Mouse (Mus musculus) right cerebral cortex, adult 18-20 months (tissue): ENCODE data around the gene Tars2.
"Not testable (repeated sequence)": the region's sequence is repeated elsewhere in the genome, so short reads cannot be mapped to it uniquely, and the experiment has no call there.

Experiments used
- DNase-seq: peaks from one replicate; pipeline ENCODE4 v3.0.0; 2022; ENCODE audit warnings: mixed read lengths

Gene Tars2

DNA sequence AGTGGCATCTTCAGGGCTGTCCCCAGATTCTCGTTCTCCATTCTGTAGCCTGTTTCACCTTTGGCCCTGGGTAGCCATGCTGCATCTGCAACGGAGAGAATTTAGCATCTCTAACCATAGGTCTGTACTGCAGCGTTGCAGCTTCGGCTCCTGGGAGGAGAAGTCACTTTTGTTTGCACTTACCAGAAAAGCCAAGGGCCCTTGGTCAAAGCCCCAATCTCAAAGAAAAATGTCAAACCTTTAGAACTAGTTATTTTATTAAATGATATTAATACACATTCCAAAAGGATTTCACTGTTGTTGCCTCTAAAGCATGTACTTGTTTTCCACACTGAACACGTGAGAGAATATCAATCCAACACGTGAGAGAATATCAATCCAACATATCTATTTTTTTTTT, at the start of gene Tars2:
Tars2 (minus strand) TSS at position 101 of the 400 bp plus-strand sequence.
- DNase-seq, result no peak

DNA sequence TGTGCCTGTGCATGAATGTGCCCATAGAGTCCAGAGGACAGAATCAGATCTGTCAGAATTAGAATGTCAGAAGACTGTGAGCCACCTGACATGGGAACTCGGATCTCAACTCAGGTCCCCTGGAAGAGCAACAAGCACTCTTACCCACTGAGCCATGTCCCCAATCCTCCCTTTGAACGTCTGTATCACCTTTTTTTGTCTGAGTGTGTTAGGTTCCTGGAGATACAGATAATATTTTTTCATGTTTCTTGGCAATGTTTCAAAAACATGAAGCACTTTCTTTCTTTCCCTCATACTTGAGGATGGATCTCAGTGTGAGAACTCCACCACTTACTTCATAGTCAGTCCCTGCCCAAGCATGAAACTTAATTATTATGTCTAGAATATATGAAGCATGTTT, 48.4 kb upstream of the Tars2 start:
- no peak for DNase-seq

DNA sequence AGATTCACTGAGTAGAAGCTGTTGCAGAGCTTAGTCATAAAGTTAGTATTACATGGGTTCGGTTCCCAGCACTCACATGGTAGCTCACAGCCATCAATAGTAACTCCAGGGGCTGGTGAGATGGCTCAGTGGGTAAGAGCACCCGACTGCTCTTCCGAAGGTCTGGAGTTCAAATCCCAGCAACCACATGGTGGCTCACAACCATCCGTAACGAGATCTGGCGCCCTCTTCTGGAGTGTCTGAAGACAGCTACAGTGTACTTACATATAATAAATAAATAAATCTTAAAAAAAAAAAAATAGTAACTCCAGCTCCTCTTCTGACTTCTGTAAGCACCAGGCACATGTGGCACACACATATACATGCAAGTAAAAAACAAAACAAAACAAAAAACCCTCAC, 47.6 kb upstream of the Tars2 start:
- not testable (repeated sequence) for DNase-seq

DNA sequence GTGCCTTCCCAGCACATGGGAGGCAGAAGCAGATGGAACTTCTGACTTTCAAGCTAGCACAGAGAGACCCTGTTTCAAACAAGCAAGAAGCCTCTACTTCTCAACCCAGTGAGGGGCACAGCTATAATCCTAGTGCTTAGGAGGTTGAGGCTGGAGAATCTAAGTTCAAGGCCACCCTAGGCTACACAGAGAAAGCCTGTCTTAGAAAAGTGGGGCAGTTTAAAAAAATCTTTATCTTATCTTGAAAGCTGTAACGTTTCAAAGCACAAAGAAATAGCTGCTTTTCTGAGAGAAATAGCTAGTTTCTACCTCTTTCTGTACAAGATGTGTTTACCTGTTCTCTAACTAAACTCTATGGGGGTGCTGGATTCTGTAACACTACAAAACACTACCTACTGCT, 46.7 kb upstream of the Tars2 start:
- DNase-seq, result no peak

DNA sequence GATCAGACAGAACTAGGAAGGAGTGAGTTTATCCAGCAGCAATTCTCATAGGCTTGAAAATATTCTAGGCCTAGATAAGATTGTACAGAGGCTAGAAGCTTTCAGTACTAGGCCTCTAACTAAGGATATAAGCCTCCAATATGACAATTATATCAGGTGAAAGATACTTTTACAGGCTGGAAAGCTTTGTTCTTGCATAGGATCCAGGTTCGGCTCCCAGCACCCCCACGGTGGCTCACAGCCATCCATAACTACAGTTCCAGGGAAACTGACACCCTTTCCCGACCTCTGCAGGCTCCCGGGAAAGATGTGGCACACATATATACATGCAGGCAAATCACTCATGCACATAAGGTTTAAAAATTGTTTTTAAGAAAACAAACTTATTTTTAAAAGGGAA, 43.8 kb upstream of the Tars2 start:
- DNase-seq, result no peak

DNA sequence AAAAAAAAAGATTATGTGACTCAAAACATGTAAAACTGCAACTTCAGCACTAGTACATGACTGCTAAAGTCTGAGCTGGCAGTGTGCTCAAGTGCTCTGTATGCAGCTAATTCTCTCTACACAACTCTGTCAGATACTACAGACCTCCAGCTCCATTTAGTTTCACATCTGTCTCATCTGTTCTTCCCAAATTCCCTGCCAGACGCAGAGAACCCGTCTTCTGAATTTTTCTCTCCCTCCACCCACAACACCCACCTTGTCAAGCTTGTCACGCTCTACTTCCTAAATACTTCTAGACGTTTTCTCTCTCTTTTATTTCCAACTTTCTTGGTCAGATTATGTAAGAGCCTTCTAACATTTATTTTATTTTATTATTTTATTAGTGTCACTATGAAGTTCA, 38.8 kb upstream of the Tars2 start:
- DNase-seq, result peak; percentile 13

DNA sequence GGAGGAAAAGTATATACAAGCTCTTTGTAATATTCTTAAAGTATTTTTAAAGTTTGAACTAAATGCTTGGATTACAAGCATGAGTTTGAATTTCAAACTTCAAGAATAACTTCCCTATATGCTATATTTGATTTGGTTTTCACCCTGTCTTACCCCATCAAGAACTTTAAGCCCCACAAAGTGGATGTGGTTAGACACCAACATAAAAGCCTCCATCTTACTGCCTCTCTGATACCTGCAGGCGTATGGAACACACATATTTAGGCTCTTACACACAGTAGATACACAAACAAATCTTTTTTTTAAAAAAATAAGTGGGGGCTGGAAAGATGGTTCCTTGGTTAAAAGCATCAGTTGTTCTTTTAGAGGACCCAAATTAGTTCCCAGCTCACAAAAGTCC, 34.3 kb upstream of the Tars2 start:
- DNase-seq, result no peak

DNA sequence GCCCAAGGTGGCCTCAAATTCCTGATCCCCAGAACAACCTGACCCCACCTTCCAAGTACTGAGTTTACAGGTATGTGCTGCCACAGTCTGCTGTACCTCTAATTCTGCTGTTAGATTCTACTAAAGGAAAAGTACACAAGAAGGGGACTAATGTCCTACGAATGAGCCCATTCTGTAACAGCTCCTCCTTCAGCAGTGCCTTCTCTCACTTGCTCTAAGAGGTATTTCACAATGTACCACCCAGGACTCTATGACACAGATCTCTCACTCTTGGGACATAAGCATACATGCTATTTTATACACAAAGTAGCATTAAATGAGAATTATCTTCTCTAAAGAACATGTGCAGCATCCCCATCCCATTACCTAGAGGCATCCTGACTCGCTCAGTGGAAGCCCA, 33.7 kb upstream of the Tars2 start:
- no peak for DNase-seq

DNA sequence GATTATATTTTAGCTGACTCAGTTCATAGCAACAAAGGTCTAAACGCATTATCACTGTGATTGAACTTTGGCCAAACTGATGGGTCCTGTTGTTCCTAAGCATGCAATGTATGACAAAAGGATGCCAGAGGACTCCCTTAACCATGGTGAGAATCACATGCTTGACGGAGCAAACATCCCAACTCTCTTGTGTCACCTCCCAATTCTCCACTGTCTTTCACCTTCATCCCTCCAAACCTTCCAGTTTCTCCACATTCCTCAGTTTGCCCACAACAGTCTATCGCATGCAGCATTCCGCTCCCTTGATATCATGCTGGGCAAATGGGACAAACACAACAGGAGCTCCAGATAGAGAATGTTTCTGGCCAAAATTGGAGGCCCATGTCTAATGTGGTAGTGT, 25.5 kb upstream of the Tars2 start:
- DNase-seq, result no peak

DNA sequence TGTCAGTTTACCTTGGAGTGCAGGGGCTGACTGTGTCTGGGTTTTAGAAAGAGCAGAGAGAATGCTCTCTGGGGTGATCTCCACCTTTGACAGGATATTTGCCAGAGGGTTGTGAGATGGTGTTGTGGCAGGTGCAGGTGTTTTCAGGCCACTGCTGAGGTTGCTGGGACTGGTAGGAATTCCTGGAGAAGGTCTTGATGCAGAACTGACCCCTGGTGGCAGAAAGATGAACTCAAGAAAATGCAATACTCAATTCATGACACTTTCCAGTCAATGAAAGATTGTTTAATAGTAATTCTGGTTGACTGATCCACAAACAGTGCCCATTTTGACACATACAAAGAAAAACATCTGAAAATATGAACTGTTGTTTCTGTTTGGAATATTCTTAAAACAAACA, 12.0 kb upstream of the Tars2 start:
- DNase-seq, result no peak

DNA sequence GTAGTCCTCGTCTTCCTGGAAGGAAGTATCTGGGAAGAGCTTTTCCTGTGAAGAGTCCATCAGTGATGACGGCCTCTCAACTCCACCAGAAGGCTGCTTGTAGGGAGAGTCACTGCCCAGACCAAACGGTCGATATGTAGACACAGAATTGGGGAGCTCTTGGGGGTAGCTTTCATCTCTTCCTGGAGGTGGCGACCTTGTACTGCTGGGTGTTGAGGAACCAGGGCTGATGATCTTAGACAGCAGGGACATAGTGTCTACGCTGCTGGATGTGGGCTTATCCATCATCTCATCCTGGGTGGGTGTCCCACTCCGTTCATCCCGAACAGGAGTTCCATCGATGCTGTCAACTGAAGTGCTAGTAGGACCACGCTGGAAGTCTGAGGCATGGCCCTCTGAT, 5.5 kb upstream of the Tars2 start:
- no peak for DNase-seq

DNA sequence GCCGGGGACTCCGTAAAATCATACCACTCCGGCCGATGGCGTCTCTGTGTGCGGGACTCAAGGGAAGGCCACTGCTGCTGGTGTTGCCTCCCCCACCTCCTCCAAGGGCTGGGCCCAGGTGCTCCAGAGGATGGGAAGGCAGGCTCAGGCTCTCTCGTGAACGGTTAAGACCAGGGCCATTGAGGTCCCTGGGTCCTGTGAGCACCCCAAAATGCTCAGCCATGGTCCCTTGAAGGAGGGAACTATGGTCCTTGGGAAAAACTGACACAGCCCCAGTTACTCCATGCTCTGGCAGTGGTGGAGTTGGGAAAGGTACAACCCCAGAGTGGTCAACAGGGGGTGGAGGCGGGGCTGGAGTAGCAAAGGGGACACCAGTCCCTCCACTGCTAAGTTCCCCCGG, 3.8 kb upstream of the Tars2 start:
- DNase-seq, result no peak

DNA sequence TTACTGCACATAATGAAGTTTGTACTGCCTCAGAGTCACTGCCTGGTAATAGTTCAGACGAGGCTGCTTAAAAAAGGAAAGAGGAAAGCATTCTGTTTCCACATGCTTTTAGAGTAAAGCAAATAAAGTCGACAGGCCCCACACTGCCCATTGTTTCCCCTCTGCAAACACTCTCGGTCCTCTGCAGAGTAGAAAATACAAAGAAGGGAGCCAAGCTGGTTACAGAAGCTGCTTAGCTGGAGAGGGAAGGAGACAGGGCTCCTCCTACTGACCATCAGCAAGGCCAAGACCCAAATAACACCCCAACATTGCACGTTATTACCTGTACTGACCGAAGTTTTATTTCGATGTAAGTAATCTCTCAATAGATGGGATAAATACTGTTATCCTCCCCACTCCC, 3.0 kb upstream of the Tars2 start:
- no peak for DNase-seq

DNA sequence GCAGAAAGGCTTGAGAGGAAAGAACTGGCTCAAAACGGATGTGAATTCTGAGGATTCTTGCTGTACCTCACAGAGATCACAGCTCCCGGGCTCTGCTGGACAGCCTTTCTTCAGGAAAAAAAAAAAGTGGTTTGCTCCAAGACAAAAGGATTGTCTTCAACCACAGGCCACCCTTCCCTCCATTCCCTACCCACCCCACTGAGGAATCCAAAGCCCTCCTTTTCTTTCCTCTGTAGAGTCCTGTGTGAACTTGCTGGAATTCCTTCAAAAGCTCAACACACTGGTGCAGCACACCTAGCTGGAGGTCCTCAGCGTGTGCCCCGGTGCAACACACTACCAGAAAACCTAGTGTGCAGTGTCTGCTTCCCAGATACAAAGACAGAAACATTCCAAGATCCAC, 1.8 kb upstream of the Tars2 start:
- no peak for DNase-seq

DNA sequence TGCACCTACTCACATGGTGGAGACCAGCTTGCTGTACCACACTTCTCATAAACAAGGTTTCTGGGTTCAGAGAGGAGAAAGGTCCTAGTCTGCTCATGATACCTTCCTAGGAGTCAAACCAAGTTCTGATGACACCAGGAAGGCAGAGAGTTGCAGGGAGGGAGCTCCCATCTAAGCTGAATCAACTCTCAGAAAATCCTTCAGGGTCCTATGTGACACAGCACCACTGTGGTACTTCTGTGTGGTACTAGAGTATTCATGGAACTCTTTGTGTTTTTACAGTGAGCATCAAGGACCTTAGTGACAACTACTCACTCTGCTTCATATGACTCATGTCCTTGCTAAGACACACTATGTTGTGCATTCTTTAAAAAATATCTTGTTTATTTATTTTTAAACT, 650 bp upstream of the Tars2 start:
- DNase-seq, result no peak

DNA sequence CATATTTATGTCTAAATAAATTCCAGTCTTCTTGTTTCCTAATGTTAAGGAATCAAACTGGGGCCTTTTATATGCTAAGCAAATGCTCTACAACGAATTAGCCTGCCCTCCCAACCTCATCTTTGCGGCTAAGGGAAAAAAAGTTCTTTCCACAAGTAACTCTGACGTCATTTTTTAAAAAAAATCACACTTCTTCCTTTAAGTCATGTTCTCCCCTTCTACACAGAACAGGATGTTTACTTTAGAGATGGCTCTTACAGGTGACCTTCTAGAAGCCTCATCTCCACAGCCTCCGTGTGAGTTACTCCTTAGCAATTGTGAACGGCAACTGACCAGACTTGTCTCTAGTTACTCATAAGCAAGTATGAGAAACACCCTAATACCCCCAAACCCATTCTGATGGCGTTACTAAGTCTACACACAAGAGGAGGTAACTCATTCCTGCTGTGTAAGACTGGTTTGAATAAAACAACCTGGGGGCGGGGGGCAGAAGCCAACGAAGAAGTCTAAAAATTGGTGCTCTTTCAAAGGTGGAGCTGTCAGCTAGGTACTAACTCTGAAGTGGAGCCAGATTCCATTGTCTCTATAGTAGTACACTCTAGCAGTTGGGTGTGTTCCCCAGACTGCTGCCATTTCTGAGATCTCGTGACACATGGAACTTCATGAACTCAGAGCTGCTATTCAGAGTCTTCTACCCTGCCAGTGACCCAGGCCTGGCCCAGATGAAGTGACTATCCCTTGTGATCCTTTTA, 1.4 kb downstream of the Tars2 start:
- no peak for DNase-seq

DNA sequence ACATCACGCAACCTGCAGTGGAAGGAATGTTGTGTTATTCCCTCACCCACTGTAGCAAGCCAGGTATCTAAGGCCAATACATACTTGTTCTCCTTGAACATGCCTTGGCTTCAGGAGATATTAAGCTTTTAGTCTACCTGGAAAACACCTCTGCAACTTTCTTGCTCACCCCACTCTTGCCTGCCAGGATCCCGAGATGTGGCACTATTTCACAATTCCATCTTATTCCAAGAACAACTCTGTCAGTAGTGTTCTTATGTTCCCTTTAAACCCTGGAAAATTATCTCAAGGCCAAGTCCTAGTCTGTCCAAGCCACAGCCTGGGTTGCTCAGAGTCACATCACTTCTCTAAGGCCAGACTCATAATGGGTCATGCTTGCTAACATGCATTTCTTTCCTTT, 3.2 kb downstream of the Tars2 start:
- no peak for DNase-seq

DNA sequence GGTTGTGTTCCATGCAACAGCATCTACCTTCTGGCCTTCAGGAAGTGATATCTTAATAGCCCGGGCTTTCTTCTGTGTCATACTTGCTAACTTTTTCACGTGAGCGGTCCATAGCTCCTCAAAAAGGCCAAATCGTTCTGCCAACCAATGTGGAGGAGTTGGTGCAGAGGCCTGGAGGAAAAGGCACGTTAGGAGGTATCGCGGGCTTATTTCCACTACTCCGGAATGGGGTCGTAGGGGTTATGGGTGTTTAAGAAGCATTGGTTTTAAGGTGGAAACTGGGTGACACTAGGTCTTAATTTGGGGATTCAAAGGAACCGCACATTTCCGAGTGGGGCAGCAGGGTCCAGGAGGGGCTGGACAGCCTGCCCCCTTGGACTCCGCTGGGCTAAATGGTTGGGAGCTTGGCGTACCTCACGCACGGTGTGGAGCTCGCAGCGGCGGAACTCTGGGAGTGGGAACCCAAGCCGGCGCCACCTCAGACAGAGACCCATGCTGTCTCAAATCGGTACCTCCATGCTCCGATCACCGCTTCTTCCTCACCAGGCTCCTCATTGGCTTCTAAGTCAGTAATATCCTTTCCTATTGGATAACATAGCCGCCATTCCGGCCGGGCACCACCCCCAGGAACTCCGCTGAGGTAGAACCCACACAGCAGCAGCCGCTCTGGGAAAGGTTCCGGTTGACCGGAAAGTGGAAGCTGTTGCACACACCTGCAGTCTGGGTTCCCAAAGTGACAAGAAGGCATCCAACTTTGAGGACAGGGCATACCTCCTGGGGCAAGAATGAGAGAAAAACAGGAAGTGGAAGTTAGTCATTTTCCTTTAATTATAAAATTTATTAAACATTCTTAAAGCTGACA, 5.4 kb downstream of the Tars2 start:
- DNase-seq, result peak; percentile 97

DNA sequence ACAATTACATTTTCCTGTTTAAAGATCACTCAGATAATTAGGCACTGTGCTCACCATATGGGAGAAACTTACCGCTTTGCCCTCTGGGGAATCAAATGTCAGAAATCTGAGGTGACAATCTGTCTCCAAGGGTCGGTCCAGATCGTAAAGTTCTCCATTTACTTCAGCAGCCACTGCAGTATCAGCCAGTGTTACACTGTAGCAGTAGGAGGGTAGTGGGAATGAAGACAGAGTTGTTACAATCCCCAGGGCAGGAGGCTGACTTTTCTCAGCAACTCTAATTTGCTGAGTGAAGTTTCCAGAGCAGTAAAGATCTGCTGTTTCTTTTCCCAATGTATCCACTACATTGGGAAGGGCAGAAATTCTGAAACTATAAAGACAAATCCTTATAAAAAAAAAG, 7.1 kb downstream of the Tars2 start:
- DNase-seq, result no peak

DNA sequence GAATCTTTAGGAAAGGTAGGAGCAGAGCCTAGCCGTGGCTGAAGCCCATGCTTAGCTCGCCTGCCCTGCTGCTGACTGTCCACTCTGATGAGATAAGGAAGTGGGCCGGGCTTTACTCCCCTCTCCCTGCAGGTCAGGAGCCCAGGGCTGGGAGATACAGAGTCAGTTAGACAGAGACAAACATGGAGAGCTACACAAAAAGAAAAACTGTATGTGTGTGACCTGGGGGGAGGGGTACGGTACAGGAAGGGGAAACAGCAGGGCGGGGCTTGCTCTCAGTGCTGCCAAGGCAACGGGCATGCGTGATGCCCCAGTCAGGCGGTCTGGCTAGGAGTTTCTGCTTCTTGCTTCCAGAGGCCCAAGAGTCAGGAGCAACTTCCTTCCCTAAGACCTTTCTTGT, 19.6 kb downstream of the Tars2 start:
- DNase-seq, result no peak

DNA sequence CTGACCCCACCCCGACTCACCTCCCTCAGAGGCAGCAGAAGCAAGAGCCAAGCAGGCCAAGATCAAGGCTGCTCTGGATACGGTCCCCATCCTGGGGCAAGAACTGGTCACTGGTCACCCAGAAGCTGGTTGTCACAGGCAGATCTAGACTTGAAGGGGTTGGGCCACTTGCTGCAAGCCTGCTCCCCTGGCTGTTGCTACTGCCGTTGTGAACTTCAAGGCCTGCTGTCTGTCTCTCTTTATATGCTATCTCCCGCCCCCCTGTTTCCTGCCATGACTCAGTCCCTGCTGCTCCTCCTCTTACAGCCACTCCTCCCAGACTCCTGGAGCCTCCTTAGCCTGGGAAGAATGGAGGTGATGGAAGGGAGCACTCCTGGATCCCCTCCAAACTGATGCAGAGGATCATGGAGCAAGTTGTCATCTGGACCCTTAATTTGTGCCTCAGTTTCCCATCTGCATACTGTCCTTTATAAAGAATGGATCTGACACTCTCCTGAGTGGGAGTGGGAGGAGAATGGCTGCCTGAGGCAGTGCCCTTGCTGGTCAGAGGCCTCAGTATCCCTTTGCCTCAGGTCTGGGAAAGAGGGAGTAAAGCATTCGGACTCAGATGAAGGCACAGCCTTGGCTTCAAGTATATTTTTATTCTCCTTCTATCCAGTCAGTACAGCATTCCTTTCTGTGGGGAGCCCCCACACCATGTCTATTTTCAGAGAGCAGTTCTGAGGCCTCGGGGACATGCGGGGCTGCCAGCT, 20.5 kb downstream of the Tars2 start, which contains the start of gene Ecm1:
Ecm1 (minus strand) TSS at position 217 of the 752 bp plus-strand sequence.
- peak; percentile 71 for DNase-seq

DNA sequence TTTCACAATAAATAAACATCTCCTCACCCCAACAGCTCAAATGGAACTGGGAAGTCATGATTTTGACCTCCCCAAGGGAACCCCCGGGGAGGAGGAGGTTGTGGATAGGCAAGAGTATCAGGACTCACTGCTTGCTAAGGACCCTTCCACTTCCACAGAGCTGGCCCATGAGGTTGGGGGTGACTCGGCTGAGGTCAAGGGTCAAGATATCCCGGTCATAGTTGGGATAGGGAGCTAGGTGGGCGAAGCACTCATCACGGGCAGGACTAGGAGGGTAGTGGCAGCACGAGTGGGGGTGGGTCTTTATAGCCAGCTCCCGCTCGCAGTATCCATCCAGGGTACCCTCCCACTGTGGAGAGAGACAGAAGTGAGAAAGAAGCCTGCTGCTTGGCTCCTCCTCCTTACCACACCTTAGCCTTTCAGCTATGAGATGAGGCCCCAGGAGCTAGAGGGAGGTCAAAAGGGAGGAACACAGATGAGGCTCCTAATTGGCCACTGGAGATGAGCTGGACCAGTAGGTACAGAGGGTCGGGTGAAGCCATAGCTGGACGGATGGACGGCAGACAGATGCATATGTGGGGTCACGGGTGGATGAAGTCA, 24.8 kb downstream of the Tars2 start:
- DNase-seq, result no peak

DNA sequence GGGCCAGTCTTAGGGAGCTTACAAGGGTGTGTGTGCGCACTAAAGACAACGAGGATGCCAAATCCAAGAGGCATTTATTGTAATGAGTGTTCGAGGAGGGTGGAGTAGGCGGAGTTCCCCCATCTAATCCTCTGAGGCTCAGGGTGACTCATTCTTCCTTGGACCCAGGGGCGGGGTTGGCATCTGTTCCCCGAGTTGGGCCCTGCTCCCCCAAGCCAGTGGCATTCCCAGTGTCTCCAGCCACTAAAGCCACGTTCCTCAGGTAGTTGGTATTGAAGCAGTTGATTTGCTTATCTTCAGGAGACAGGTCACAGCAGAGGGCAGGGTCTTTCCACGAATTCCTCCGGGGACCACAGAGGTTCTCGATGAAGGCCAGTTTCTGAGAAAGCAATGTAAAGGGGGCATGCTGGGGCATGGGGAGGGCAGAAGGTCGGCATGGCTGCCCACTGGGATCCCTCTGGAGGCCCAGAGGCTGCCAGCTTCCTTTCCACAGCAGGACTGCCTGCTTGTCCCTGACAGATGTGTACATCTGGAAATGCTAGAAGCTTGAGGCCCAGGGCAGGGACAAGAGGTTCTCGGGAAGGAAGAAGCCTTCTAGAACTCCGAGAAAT, 25.8 kb downstream of the Tars2 start:
- DNase-seq, result no peak
